Mouse (Mus musculus) cerebellum, postnatal 4 days (tissue): ENCODE measurements around the gene Abca3.
A peak's percentile ranks its signal among the peaks of the same experiment; 100 is the strongest.
"Not testable (repeated sequence)": the region's sequence is repeated elsewhere in the genome, so short reads cannot be mapped to it uniquely, and the experiment has no call there.

Source experiments
- DNase-seq, 2 experiments: peaks; one replicate each; pipeline ENCODE4 v3.0.0; 2022; ENCODE audit warnings: low spot score in 2 of 2, mixed read lengths in 1 of 2

The Abca3 gene

GRCm38 (mm10) chr17:24383789-24384188 lies 32.0 kb downstream of the Abca3 start:
- no peak for DNase-seq

DNA sequence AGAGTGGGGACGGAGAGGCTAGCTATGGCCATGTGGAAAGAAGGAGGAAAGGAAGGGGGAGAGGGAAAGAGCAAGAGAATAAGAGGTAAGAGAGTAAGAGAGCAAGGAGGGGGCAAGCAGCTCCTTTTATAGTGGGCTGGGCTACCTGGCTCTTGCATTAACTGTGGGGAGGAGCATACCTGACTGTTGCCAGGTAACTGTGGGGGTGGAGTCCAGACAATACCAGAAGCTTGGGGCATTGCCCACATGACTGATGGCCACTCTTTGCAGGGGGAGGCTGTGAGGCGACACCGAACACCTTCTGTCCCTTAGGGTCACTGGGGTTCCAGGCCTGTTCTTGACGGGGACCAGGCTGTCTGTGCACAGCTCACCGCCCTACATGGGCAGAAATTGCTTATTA lies 37.0 kb downstream of the Abca3 start:
- no peak for DNase-seq

DNA sequence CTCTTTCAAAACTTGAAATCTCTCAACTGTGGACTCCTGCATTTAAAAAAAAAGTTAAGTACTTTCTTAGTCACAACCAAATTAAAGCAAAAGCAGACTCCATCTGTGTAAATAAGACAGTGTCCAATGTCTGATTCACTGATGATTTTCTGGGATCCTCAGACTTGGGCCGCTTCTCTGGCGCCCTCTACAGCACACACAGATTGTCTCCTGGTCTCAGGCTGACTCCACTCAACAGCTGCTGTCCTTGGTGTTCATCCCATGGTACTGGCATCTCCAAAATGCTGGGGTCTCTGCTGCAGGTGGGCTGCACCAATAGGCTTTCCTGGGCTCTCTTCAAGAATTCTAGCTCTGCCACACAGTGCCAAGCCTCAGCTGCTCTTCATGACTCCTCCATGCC lies 38.1 kb downstream of the Abca3 start:
- DNase-seq: peak in 1 of 2 experiments; percentile 50

DNA sequence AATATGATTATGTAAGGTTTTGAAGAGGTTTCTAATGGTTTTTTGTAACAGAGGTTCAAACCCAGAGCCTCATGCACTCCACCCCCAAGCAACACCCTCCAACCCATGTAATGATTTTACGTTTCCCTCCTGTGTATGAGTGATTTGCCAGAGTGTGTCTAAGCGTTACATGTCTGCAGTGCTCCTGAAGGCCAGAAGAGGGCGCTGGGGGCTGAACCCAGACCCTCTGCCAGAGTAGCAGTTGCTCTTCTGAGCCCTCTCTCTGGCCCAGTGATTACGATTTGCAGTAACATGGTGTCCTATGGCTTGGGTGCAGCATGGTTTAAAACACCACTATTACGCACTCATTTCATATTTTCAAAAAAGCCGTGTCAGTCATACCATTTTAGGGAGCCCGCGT lies 39.4 kb downstream of the Abca3 start:
- DNase-seq: peak in 1 of 2 experiments; percentile 22

DNA sequence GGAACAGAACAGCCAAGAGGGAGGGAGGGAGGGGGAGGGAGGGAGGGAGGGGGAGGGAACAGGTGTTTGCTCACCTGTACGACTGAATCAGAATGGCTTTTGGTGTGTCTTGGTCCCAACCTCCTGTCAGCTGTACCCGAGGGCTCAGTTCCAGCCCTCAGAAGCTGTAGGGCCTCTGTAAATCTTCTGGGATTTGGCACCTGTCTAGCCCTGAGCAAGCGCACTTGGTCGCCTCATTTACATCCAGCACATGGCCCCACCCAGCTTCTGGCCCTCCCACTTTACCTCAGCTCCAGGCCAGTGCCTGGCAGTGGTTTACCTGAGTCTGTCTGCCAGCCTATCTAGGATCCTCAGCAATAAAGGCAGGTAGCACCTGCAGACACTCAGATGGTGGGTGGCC lies 41.8 kb downstream of the Abca3 start:
- no peak for DNase-seq

DNA sequence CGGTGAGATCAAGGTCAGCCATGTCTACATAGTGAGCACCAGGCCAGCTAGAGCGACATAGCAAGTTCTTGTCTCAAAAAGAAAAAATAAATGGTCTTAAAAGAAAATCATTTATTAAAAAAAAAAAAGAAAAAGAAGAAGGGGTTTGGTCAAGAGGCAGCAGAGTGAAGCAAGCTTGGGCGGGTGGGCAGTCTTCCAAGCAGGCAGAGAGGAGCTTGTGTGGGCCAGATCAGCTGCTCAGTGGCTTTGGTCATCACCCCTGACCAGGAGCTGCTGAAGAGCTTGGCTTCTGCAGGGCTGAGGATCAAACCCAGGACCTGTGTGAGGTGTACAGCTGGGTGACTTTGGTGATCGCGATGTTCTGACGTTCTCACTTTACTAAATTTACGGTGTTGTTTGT lies 42.7 kb downstream of the Abca3 start:
- DNase-seq: no peak

GRCm38 (mm10) chr17:24402371-24402770 lies 50.6 kb downstream of the Abca3 start:
- no peak for DNase-seq

- no peak for DNase-seq
Measured at GRCm38 (mm10) chr17:24407116-24407803, 55.5 kb downstream of the Abca3 start.

DNA sequence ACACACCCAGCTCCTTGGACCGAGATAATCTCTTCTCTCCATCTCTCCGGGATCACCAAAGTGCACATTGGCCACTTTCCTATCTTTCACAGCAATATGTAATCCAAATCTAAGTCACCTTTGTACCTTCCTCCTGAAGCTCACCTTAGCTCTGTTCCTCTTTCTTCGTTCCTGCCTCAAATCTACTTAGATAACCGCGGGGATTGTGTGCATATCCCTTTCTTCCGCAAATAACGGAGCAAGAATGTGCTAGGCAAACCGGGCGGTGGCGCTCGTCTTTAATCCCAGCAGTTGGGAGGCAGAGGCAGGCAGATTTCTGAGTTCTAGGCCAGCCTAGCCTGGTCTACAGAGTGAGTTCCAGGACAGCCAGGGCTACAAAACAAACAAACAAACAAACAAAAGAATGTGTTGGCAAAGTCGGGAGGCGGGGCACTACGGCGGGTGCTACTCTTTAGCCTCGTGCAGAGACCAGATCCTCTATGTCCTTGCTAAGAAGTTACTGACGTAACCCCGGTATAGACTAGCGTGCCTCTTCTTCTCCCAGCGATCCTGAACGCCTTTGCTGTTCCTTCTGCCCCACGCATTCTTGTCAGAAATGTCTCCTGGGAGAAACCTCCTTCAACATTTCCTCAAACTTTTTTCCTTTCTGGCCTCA lies 61.9 kb downstream of the Abca3 start:
- no peak for DNase-seq

GRCm38 (mm10) chr17:24414230-24414976 lies 62.7 kb downstream of the Abca3 start, which contains the start of gene Rnps1:
TSS of gene Rnps1 (plus strand) at chr17:24414565.
- DNase-seq: peak; percentile 87 to 95

GRCm38 (mm10) chr17:24415011-24415410 lies 63.3 kb downstream of the Abca3 start:
- no peak for DNase-seq

- no peak for DNase-seq
Measured at GRCm38 (mm10) chr17:24416051-24416652, 64.4 kb downstream of the Abca3 start.

- no peak for DNase-seq
Measured at GRCm38 (mm10) chr17:24423114-24423513, 71.4 kb downstream of the Abca3 start.

DNA sequence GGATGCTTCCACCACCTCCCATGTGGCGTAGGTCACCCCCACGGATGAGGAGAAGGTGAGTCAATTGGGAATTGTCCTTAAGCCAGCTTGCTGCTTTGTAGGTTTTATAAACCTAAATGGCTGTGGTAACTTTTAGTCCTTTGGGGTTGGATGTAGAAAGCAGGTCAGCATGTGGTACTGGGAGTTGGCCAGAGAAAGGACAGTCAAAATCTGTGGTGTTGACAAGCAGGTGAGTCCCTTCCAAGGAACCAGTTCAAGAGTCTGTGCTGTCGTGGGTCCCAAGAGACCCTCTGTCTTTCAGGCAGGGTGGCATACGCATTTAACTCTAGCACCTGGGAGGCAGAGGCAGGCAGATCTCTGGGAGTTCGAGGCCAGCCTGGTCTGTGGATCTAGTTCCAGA lies 72.7 kb downstream of the Abca3 start:
- no peak for DNase-seq

- DNase-seq: not testable (repeated sequence)
Measured at GRCm38 (mm10) chr17:24425326-24425725, 73.6 kb downstream of the Abca3 start.

GRCm38 (mm10) chr17:24425905-24426304 lies 74.2 kb downstream of the Abca3 start:
- no peak for DNase-seq

GRCm38 (mm10) chr17:24426471-24427169 lies 74.9 kb downstream of the Abca3 start, which contains the start of gene Eci1:
TSS of gene Eci1 (plus strand) at chr17:24426641.
- peak; percentile 82 to 91 for DNase-seq

- no peak for DNase-seq
Measured at GRCm38 (mm10) chr17:24427170-24427557, 75.4 kb downstream of the Abca3 start.

- DNase-seq: no peak
Measured at GRCm38 (mm10) chr17:24429201-24429983, 77.6 kb downstream of the Abca3 start.

DNA sequence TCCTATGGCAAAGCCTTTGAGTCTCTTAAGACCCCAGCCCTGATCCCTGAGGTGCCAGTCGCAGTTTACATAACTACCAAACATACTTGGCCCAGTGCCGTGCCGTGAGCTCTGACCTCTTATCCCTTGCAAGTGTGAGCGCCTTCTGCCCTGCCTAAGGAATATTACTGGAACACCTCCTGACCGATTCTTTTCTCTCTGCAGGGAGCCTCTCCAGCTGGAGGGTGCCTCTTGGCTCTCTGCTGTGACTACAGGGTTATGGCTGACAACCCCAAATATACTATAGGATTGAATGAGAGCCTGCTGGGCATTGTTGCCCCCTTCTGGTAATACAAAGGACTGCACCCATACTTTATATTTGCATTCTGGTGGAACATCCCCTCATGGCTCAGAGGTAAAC lies 85.3 kb downstream of the Abca3 start:
- DNase-seq: no peak

DNA sequence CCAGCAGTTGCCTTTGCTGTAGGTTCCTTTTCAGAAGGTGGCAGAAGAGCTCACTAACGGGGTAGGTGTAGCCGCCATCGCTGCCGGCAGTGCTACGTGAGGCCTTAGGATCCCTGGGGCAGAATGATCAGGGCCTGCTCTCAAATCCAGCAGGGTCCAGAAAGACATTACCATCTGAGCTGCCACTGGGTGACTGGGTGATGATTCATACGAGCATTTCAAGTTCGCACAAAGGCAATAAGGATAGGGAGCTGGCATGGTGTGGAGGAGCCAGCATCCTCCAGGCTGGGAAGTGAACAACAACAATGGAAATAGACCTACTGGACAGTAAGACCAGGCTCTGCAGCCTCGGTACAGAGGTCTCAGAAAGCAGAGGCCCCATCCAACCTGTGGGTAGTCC lies 88.6 kb downstream of the Abca3 start:
- no peak for DNase-seq
